Mouse (Mus musculus) cortical plate, adult 2 months (tissue): Measurements from ENCODE around the gene Erc2.

ENCODE experiments used
- CTCF ChIP-seq: fragments of 200-500 bp; IDR thresholded peaks from 2 replicates; pipeline ENCODE4 v1.5.1; 2011; ENCODE audit warnings: mild to moderate bottlenecking, control low read depth, low read length; ENCODE audit not compliant: insufficient read depth; ENCODE audit errors: extremely low read depth
- POLR2A ChIP-seq: fragments of 200-500 bp; IDR thresholded peaks from 2 replicates; pipeline ENCODE4 v1.6.1; 2011; ENCODE audit warnings: mild to moderate bottlenecking, low read length, control low read depth; ENCODE audit not compliant: insufficient read depth; ENCODE audit errors: extremely low read depth

GRCm38 (mm10) chr14:28326456-28326855 is 704.2 kb downstream of the Erc2 start:
- TF ChIP-seq CTCF (no peak), POLR2A (no peak)
